Mouse (Mus musculus): ENCODE data around the gene Rit1. TPM values are rescaled to one million over a fixed set of nuclear protein-coding genes. Genes with fewer than 3 reads are reported as not detected.

Gene Rit1
- total and polyA plus RNA-seq, 3 experiments = 18.4 to 28.7 (median 23.7) TPM

DNA sequence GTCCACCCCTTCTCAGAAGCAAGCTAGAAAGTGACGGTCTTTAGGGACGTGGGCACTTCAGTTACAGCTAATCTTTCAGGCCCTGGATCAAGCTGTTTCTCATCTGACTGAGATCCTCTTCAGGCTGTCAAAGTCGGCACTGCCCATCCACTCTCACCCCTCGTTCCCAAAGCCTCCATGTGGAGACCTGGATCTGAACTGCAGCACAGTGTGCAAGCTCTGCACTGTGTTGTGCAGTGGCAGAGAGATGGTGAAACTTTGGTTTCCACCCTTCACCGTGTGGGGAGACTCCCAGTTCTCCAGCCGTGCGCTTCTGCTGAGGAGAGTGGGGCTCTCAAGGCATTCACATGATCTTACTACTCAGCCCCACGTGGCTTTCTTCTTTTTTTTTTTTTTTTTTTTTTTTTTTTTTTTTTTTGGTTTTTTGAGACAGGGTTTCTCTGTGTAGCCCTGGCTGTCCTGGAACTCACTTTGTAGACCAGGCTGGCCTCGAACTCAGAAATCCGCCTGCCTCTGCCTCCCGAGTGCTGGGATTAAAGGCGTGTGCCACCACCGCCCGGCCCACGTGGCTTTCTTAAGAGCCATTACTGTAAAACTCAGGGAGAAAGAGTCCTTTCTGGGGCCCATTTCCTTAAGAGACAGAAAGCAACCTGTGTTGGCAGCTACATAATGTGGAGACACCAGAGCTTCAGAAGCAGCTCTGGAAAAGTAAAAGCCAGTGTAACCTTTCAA is 29.7 kb downstream of the Rit1 start:
- Histone ChIP-seq H3K27ac (ENCODE audit: insufficient read depth, low read depth) (no peak overlapping the region), H3K4me1 (ENCODE audit: control insufficient read depth in 1 of 2, insufficient read depth in 2 of 2) (peaks cover 14 to 52% of the 10 kb centered on the region in 2 experiments), H3K4me2 (ENCODE audit: insufficient read depth, low read depth, poor library complexity, severe bottlenecking) (peak overlapping the region; percentile 7; the same call in 1 of the 2 replicates), H3K36me3 (replicated peaks in 1 of 2; ENCODE audit: control insufficient read depth in 1 of 2, insufficient read depth in 1 of 2, low read length in 1 of 2) (peaks cover 3 to 25% of the 10 kb centered on the region in 2 experiments), H3K4me3 (replicated peaks in 1 of 3; ENCODE audit: low read depth in 2 of 3, low read length in 2 of 3, poor library complexity in 1 of 3) (no peak overlapping the region), H3K9ac (ENCODE audit: insufficient read depth, low read depth) (no peak overlapping the region), H3K27me3 (replicated peaks) (no peaks in the 10 kb centered on the region), H3K79me2 (replicated peaks; ENCODE audit: control insufficient read depth, extremely low read depth, insufficient read depth, poor library complexity, severe bottlenecking) (no peaks in the 10 kb centered on the region), H3K9me3 (replicated peaks; ENCODE audit: low read length) (no peaks in the 10 kb centered on the region)
- in situ Hi-C loops (cut with MboI; ENCODE audit: low pct_ligation_motif_present, low pct_unique_long_range_greater_than_20kb, low sequenced_read_pairs) (loop anchor here (25.0 kb wide), 1 partner anchor 134 kb away; the partner anchor contains the start of gene Arhgef2), dilution Hi-C loops (cut with MboI; ENCODE audit: extremely low pct_ligation_motif_present, extremely low pct_unique_long_range_greater_than_20kb, low sequenced_read_pairs) (no loop called here)
- DNase-seq (ENCODE audit: extremely low read depth) = no peak
- TF ChIP-seq MXI1 (IDR thresholded peaks at IDR 0.05; ENCODE audit: low read depth, low read length) (peak; percentile 55; the same call in 1 of the 2 replicates), E2F4 (IDR thresholded peaks at IDR 0.05; ENCODE audit: insufficient replicate concordance, low read depth, low read length) (no peak), IRF4 (IDR thresholded peaks at IDR 0.05; ENCODE audit: low read depth, low read length) (0 out of 2 replicates have a peak, but pooled peaks have one; percentile 13), POLR2A (IDR thresholded peaks at IDR 0.05; ENCODE audit: low read depth, low read length) (0 out of 2 replicates have a peak, but pooled peaks have one; percentile 27), USF1 (IDR thresholded peaks at IDR 0.05; ENCODE audit: low read depth, low read length) (peak; percentile 30), ZNF384 (IDR thresholded peaks at IDR 0.05; ENCODE audit: low read depth, low read length) (peak; percentile 92), PAX5 (IDR thresholded peaks at IDR 0.05; ENCODE audit: low read length) (no peak), EP300 (IDR thresholded peaks at IDR 0.05; ENCODE audit: low read length) (no peak), MYC (IDR thresholded peaks at IDR 0.05; ENCODE audit: low read depth, low read length) (peak; percentile 32; the same call in 1 of the 2 replicates), MAX (IDR thresholded peaks at IDR 0.05; ENCODE audit: low read length) (0 out of 2 replicates have a peak, but pooled peaks have one; percentile 38), BHLHE40 (IDR thresholded peaks at IDR 0.05; ENCODE audit: low read depth, low read length) (peak; percentile 30)

DNA sequence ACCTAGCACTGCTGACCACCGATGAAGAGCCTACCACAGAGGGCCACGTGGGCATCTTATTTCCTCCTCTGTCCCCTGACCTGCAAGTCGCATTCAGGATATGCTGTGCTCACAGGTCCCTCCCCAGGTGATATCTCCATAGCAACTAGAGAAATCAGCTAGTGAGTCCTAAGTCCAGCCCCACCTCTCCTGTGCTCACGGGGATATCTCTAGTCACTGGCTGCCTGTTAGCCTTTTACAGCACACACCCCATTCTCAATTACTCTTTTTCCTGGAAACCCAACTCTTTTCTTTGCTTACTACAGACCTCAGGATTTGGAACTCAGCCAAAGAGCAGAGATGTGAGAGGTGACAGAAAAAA is 30.2 kb downstream of the Rit1 start:
- no peak for DNase-seq (ENCODE audit: extremely low read depth)
- Histone ChIP-seq H3K4me1 (ENCODE audit: control insufficient read depth in 1 of 2, insufficient read depth in 2 of 2) (peaks cover 12 to 47% of the 10 kb centered on the region in 2 experiments), H3K4me2 (ENCODE audit: insufficient read depth, low read depth, poor library complexity, severe bottlenecking) (no peak overlapping the region), H3K27ac (ENCODE audit: insufficient read depth, low read depth) (no peak overlapping the region), H3K36me3 (replicated peaks in 1 of 2; ENCODE audit: control insufficient read depth in 1 of 2, insufficient read depth in 1 of 2, low read length in 1 of 2) (peaks cover 3 to 31% of the 10 kb centered on the region in 2 experiments), H3K9me3 (replicated peaks; ENCODE audit: low read length) (no peaks in the 10 kb centered on the region), H3K79me2 (replicated peaks; ENCODE audit: control insufficient read depth, extremely low read depth, insufficient read depth, poor library complexity, severe bottlenecking) (no peaks in the 10 kb centered on the region), H3K4me3 (replicated peaks in 1 of 3; ENCODE audit: low read depth in 2 of 3, low read length in 2 of 3, poor library complexity in 1 of 3) (no peak overlapping the region), H3K27me3 (replicated peaks) (no peaks in the 10 kb centered on the region), H3K9ac (ENCODE audit: insufficient read depth, low read depth) (no peak overlapping the region)
- in situ Hi-C loops (cut with MboI; ENCODE audit: low pct_ligation_motif_present, low pct_unique_long_range_greater_than_20kb, low sequenced_read_pairs) (loop anchor here (25.0 kb wide), 1 partner anchor 135 kb away; the partner anchor contains the start of gene Arhgef2), dilution Hi-C loops (cut with MboI; ENCODE audit: extremely low pct_ligation_motif_present, extremely low pct_unique_long_range_greater_than_20kb, low sequenced_read_pairs) (no loop called here)
- TF ChIP-seq POLR2AphosphoS2 (IDR thresholded peaks at IDR 0.05; ENCODE audit: low read depth, low read length) (no peak), ZC3H11A (IDR thresholded peaks at IDR 0.05; ENCODE audit: low read depth, low read length) (no peak), TCF12 (IDR thresholded peaks at IDR 0.05; ENCODE audit: low read depth, low read length) (no peak), HCFC1 (IDR thresholded peaks at IDR 0.05; ENCODE audit: low read depth, low read length) (no peak), MXI1 (IDR thresholded peaks at IDR 0.05; ENCODE audit: low read depth, low read length) (no peak), IRF4 (IDR thresholded peaks at IDR 0.05; ENCODE audit: low read depth, low read length) (no peak), SIN3A (IDR thresholded peaks at IDR 0.05; ENCODE audit: low read length) (no peak)

Data from CH12.LX (cell line).